Mouse (Mus musculus) C2C12 (cell line): Measurements from ENCODE around the gene Adgrb3. TPM values are rescaled to one million over a fixed set of nuclear protein-coding genes. Genes with fewer than 3 reads are reported as not detected.

ENCODE experiments used
- H3K27me3 ChIP-seq: one replicate; pipeline ENCODE4 v1.6.1; 2011; ENCODE audit not compliant: control insufficient read depth, insufficient read depth, insufficient read length
- H3K36me3 ChIP-seq: one replicate; pipeline ENCODE4 v1.6.1; 2011; ENCODE audit not compliant: control insufficient read depth, insufficient read depth
- H3K4me3 ChIP-seq: one replicate; pipeline ENCODE4 v1.5.1; 2011; ENCODE audit warnings: mild to moderate bottlenecking, control low read depth; ENCODE audit not compliant: poor library complexity, insufficient read depth, severe bottlenecking
- H3K79me2 ChIP-seq: one replicate; pipeline ENCODE4 v1.6.1; 2011; ENCODE audit not compliant: control insufficient read depth, insufficient read depth
- H3K79me3 ChIP-seq: one replicate; pipeline ENCODE4 v1.6.1; 2011; ENCODE audit warnings: low read depth, control low read depth
- H3ac ChIP-seq: one replicate; pipeline ENCODE3; 2011; ENCODE audit warnings: low read depth; ENCODE audit not compliant: control insufficient read depth, insufficient read length
- CEBPB ChIP-seq: IDR thresholded peaks from one replicate; pipeline ENCODE4 v1.6.1; 2011; ENCODE audit warnings: low read depth, mild to moderate bottlenecking, control low read depth, moderate library complexity
- CTCF ChIP-seq: IDR thresholded peaks from one replicate; pipeline ENCODE4 v1.5.1; 2011; ENCODE audit not compliant: control insufficient read depth, insufficient read depth, insufficient read length
- FOSL1 ChIP-seq: IDR thresholded peaks from one replicate; pipeline ENCODE4 v1.8.0; 2011; ENCODE audit warnings: mild to moderate bottlenecking, low read length; ENCODE audit not compliant: poor library complexity, insufficient read depth, severe bottlenecking
- MAX ChIP-seq: IDR thresholded peaks from one replicate; pipeline ENCODE4 v1.6.1; 2011; ENCODE audit warnings: mild to moderate bottlenecking, control low read depth
- MYOD1 ChIP-seq: IDR thresholded peaks from one replicate; pipeline ENCODE4 v1.6.1; 2011; ENCODE audit warnings: low read depth; ENCODE audit not compliant: control insufficient read depth, insufficient read length
- MYOG ChIP-seq: IDR thresholded peaks from one replicate; pipeline ENCODE4 v1.6.1; 2011; ENCODE audit not compliant: control insufficient read depth, insufficient read length; ENCODE audit errors: extremely low read depth
- USF1 ChIP-seq: IDR thresholded peaks from one replicate; pipeline ENCODE4 v1.6.1; 2011; ENCODE audit warnings: low read depth, mild to moderate bottlenecking, control low read depth, moderate library complexity
- polyA plus RNA-seq: library from polyadenylated mRNA; unstranded; fragments of >200 nt; fragmentation: generic; extraction: Trizol; gene quantifications from one replicate; pipeline ENCODE4 v1.2.1, GENCODE M21; 2012; ENCODE audit warnings: missing spikeins

Gene Adgrb3
- polyA plus RNA-seq, 1 experiment: not detected

DNA sequence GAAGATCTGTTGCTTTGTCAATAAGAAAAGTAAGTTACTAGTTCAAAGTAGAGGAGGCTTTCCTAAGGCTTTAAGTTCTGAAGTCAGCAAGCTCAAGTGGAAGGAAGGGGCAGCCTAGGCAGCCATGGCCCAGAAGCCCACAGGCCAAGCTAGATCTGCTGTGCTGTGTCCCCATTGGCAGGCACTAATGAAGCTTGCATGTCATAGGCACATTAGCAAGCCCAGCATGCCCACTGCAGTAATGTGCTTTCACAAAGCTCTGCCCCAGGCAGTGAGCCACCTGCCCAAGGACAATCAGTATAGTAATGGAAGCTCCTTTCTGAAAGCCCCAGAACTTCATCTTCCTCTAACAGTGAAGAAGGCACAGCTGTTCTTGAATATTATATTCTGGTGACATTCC is 484.6 kb downstream of the Adgrb3 start:
- H3K79me2 ChIP-seq: no peaks in the 10 kb centered on the region
- TF ChIP-seq CTCF (no peak), CEBPB (no peak), MYOG (no peak), FOSL1 (no peak), USF1 (no peak), MYOD1 (no peak), MAX (no peak)
- no peaks in the 10 kb centered on the region for H3K79me3 ChIP-seq
- H3K36me3 ChIP-seq: no peaks in the 10 kb centered on the region
- no peaks in the 10 kb centered on the region for H3K27me3 ChIP-seq
- H3K4me3 ChIP-seq: no peak overlapping the region
- no peak overlapping the region for H3ac ChIP-seq

DNA sequence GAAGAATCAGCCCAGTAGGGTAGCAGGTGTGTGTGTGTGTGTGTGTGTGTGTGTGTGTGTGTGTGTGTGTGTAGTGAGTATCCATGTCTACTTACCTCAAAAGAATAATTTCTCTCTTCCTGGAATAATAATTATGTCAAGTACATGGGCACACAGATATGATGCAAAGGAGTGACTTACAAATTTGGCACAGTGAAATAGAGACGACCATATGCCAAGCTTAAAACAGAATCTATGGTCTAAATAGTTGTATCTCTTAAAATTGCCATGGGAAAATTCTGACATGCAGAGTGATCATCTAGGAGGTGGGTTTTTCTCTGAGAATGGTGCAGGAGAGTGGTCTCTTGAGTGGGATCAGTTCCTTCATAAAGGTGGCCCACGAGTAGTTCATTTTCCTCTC is 504.1 kb downstream of the Adgrb3 start:
- Histone ChIP-seq H3K36me3 (no peaks in the 10 kb centered on the region), H3K79me3 (no peaks in the 10 kb centered on the region), H3K79me2 (no peaks in the 10 kb centered on the region), H3ac (no peak overlapping the region), H3K4me3 (no peak overlapping the region), H3K27me3 (no peaks in the 10 kb centered on the region)
- no peak for TF ChIP-seq CTCF
- no peak for TF ChIP-seq MAX
- TF ChIP-seq CEBPB: no peak

DNA sequence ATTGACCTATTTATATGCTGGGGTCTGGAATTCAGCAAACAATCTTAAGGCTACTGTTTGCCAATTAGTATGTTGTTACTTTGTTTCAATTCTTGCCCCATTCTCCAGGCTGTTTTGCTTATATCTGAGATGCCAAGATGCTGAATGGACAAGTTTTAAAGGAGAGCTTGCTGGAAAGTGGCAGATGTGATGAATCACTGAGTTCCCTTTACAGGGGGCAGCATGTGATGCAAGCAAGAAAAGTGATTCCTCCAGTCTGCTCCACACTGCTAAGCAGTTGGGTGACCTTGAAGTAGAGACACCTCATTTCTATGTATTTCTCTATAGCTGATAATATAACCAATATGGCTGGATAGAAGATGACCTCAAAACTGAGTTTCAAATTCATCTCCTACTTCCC is 512.4 kb downstream of the Adgrb3 start:
- H3K79me3 ChIP-seq: no peaks in the 10 kb centered on the region
- no peaks in the 10 kb centered on the region for H3K27me3 ChIP-seq
- no peak overlapping the region for H3K4me3 ChIP-seq
- no peak overlapping the region for H3ac ChIP-seq
- H3K36me3 ChIP-seq: no peaks in the 10 kb centered on the region
- H3K79me2 ChIP-seq: no peaks in the 10 kb centered on the region
- no peak for TF ChIP-seq USF1
- no peak for TF ChIP-seq CTCF
- no peak for TF ChIP-seq MYOG
- no peak for TF ChIP-seq CEBPB
- no peak for TF ChIP-seq FOSL1
- no peak for TF ChIP-seq MAX
- no peak for TF ChIP-seq MYOD1

DNA sequence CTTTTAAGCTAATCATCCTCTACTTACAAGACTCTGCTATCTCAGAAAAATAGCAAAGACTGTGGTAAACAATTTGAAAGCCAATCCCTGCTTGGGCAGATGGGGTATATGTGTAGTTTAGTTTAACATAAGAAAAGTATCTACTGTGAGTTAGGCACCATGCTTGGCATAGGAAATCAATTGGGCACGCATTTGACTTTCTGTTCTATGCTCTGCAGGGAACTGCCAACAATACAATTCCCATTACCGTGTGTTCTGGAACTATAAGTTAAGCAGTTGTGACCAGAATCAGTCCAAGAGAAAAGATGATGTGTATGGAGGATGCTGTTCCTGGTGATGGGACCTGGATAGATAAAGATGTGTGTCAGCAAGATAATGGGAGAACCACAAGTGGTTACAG is 517.2 kb downstream of the Adgrb3 start:
- H3ac ChIP-seq: no peak overlapping the region
- TF ChIP-seq MYOG (no peak), MYOD1 (no peak), MAX (no peak), CEBPB (no peak), USF1 (no peak), CTCF (no peak), FOSL1 (no peak)
- no peaks in the 10 kb centered on the region for H3K79me2 ChIP-seq
- no peaks in the 10 kb centered on the region for H3K27me3 ChIP-seq
- no peaks in the 10 kb centered on the region for H3K36me3 ChIP-seq
- no peaks in the 10 kb centered on the region for H3K79me3 ChIP-seq
- H3K4me3 ChIP-seq: no peak overlapping the region

DNA sequence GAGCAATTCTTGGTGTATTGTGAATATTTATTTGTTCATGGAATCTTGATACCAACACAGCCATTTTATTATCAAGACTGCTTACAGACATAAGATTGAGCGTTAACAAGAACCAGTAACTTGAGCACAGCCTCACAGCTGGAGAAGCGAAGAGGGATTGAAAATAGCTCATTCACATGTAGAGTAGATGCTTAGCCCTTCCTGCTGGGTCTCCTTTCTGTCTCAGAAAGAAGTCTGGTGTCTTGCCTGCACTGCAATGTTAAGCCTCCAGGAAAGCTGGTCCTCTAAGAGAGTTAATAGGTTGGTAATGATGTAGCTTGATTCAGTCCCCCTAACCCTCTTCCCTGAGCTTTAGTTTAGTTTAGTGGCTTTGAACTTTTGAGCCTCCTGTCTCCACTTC is 519.4 kb downstream of the Adgrb3 start:
- Histone ChIP-seq H3K4me3 (no peak overlapping the region), H3K36me3 (no peaks in the 10 kb centered on the region), H3K79me2 (no peaks in the 10 kb centered on the region), H3ac (no peak overlapping the region), H3K79me3 (no peaks in the 10 kb centered on the region), H3K27me3 (no peaks in the 10 kb centered on the region)
- TF ChIP-seq CTCF (no peak), MYOD1 (no peak), FOSL1 (no peak), USF1 (no peak), MYOG (no peak), MAX (no peak), CEBPB (no peak)

DNA sequence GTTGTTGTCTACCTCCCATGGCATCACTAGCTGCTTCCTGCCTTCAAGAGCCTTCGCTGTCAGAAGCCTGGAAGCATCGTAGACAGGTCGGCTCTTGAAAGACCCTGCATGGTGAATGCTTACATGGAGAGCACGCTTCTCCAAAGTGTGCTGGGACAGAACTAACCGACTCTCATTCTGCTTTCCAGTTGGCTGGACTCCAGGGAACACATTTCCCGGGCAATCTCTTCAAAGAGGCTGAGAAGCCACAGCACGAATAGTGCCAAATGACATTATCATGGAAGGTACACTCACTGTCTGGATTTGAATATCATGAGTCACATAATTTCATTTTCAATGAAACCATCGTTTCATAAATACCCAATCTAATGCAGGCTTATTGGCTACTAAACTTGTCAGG is 548.0 kb downstream of the Adgrb3 start:
- H3K79me2 ChIP-seq: no peaks in the 10 kb centered on the region
- TF ChIP-seq MYOG (no peak), CEBPB (no peak), FOSL1 (no peak), USF1 (no peak), MAX (no peak), CTCF (no peak), MYOD1 (no peak)
- H3K4me3 ChIP-seq: no peak overlapping the region

More for the DNA sequence above, 548.0 kb downstream of the Adgrb3 start:
- Histone ChIP-seq H3K79me3 (no peaks in the 10 kb centered on the region), H3ac (no peak overlapping the region), H3K36me3 (no peaks in the 10 kb centered on the region), H3K27me3 (no peaks in the 10 kb centered on the region)
